Mouse (Mus musculus) hindbrain, embryonic 15.5 days (tissue): Measurements from ENCODE around the gene Hint3. TPM values are rescaled to one million over a fixed set of nuclear protein-coding genes. Genes with fewer than 3 reads are reported as not detected.
A peak's percentile ranks its signal among the peaks of the same experiment; 100 is the strongest.
"Not testable (repeated sequence)": the region's sequence is repeated elsewhere in the genome, so short reads cannot be mapped to it uniquely, and the experiment has no call there.

Experiments used
- ATAC-seq: fragments of 200-750 bp; cut with Nextera tagmentation; 2 replicates; pipeline ENCODE4 v1.8.0; 2017; ENCODE audit warnings: low read depth, moderate number of reproducible peaks, moderate TSS enrichment; ENCODE audit not compliant: low FRiP score
- H3K27ac ChIP-seq: fragments of 300-500 bp; sonication (generic); replicated peaks from 2 replicates; pipeline ENCODE4 v1.5.1; 2015; ENCODE audit warnings: mild to moderate bottlenecking, inconsistent platforms
- H3K27me3 ChIP-seq: fragments of 300-500 bp; sonication (generic); 2 replicates; pipeline ENCODE4 v1.6.1; 2015; ENCODE audit warnings: control low read depth, inconsistent platforms
- H3K36me3 ChIP-seq: fragments of 300-500 bp; sonication (generic); 2 replicates; pipeline ENCODE4 v1.6.1; 2015; ENCODE audit warnings: control low read depth, inconsistent platforms
- H3K4me1 ChIP-seq: fragments of 300-500 bp; sonication (generic); replicated peaks from 2 replicates; pipeline ENCODE4 v1.6.1; 2015; ENCODE audit warnings: control low read depth, inconsistent platforms
- H3K4me2 ChIP-seq: fragments of 300-500 bp; sonication (generic); 2 replicates; pipeline ENCODE4 v1.6.1; 2015; ENCODE audit warnings: moderate library complexity, mild to moderate bottlenecking, inconsistent platforms
- H3K4me3 ChIP-seq: fragments of 300-500 bp; sonication (generic); 2 replicates; pipeline ENCODE4 v1.5.1; 2015; ENCODE audit warnings: mild to moderate bottlenecking, inconsistent platforms
- H3K9ac ChIP-seq: fragments of 300-500 bp; sonication (generic); 2 replicates; pipeline ENCODE4 v1.6.1; 2015; ENCODE audit warnings: inconsistent platforms
- H3K9me3 ChIP-seq: fragments of 300-500 bp; sonication (generic); 2 replicates; pipeline ENCODE4 v1.6.1; 2016; ENCODE audit warnings: control low read depth, inconsistent platforms
- WGBS: fragments of 180-500 bp; shearing (Covaris S2); methylation state at CpG from one replicate; pipeline ENCODE4 v1.1.7; 2015; 5-methylcytosine and 5-hydroxymethylcytosine counted together
- polyA plus RNA-seq: library from polyadenylated mRNA; unstranded; fragments of >200 nt; fragmentation: Nextera tagmentation; extraction: Ambion mirVana; gene quantifications from 2 replicates; pipeline ENCODE4 v1.2.1, GENCODE M21; 2015

The Hint3 gene
- polyA plus RNA-seq: 17.7 and 20.8 TPM in 2 replicates

- H3K4me3 ChIP-seq: no peak within 1 kb of the TSS
- no peaks in the 10 kb centered on the region for H3K4me1 ChIP-seq
- no peak within 1 kb of the TSS for H3K4me2 ChIP-seq
- ATAC-seq: no peak
- H3K27me3 ChIP-seq: no peaks in the 10 kb centered on the region
- no peaks in the 10 kb centered on the region for H3K9me3 ChIP-seq
- no peaks in the 10 kb centered on the region for H3K36me3 ChIP-seq
- no peak within 1 kb of the TSS for H3K9ac ChIP-seq
- H3K27ac ChIP-seq: no peak within 1 kb of the TSS
- 87% methylated on average over 3 of the region's 3 CpGs for WGBS
Observed at GRCm38 (mm10) chr10:30629513-30629912, at the start of gene Hint3. TSS of gene Hint3 (minus strand) at chr10:30629632.

- WGBS: 66% methylated on average over 2 of the region's 2 CpGs
- Histone ChIP-seq H3K27me3 (no peaks in the 10 kb centered on the region), H3K9me3 (no peaks in the 10 kb centered on the region), H3K4me1 (no peaks in the 10 kb centered on the region), H3K4me3 (no peak overlapping the region), H3K27ac (no peak overlapping the region), H3K9ac (no peak overlapping the region), H3K36me3 (peaks cover 6% of the 10 kb centered on the region; the same call in 1 of the 2 replicates), H3K4me2 (no peak overlapping the region)
- no peak for ATAC-seq
Observed at GRCm38 (mm10) chr10:30678051-30678450, 48.6 kb upstream of the Hint3 start.

- H3K27ac ChIP-seq: no peak overlapping the region
- H3K9me3 ChIP-seq: no peaks in the 10 kb centered on the region
- no peak overlapping the region for H3K4me3 ChIP-seq
- no peaks in the 10 kb centered on the region for H3K4me1 ChIP-seq
- ATAC-seq: no peak
- no peak overlapping the region for H3K9ac ChIP-seq
- peaks cover 6% of the 10 kb centered on the region for H3K36me3 ChIP-seq
- no peak overlapping the region for H3K4me2 ChIP-seq
- H3K27me3 ChIP-seq: no peaks in the 10 kb centered on the region
- 97% methylated on average over 3 of the region's 3 CpGs for WGBS
Observed at GRCm38 (mm10) chr10:30674825-30675224, 45.4 kb upstream of the Hint3 start.

- WGBS: 98% methylated on average over 2 of the region's 2 CpGs
- H3K27me3 ChIP-seq: no peaks in the 10 kb centered on the region
- H3K4me1 ChIP-seq: no peaks in the 10 kb centered on the region
- H3K27ac ChIP-seq: no peak overlapping the region
- H3K36me3 ChIP-seq: peaks cover 13% of the 10 kb centered on the region
- no peak for ATAC-seq
- no peak overlapping the region for H3K9ac ChIP-seq
- H3K4me3 ChIP-seq: no peak overlapping the region
- no peaks in the 10 kb centered on the region for H3K9me3 ChIP-seq
- no peak overlapping the region for H3K4me2 ChIP-seq
Observed at GRCm38 (mm10) chr10:30666580-30666979, 37.1 kb upstream of the Hint3 start.

GRCm38 (mm10) chr10:30660564-30661328 is 31.3 kb upstream of the Hint3 start:
- Histone ChIP-seq H3K27me3 (no peaks in the 10 kb centered on the region), H3K9ac (no peak overlapping the region), H3K4me3 (no peak overlapping the region), H3K36me3 (peaks cover 21% of the 10 kb centered on the region), H3K4me2 (no peak overlapping the region), H3K27ac (no peak overlapping the region), H3K9me3 (no peaks in the 10 kb centered on the region), H3K4me1 (no peaks in the 10 kb centered on the region)
- ATAC-seq: no peak
- 88% methylated on average over 6 of the region's 6 CpGs for WGBS

- peaks cover 27% of the 10 kb centered on the region for H3K36me3 ChIP-seq
- 19% methylated on average over 5 of the region's 5 CpGs for WGBS
- H3K4me2 ChIP-seq: peak overlapping the region; percentile 17
- H3K27ac ChIP-seq: no peak overlapping the region
- no peaks in the 10 kb centered on the region for H3K9me3 ChIP-seq
- H3K4me3 ChIP-seq: no peak overlapping the region
- no peaks in the 10 kb centered on the region for H3K27me3 ChIP-seq
- no peaks in the 10 kb centered on the region for H3K4me1 ChIP-seq
- no peak overlapping the region for H3K9ac ChIP-seq
- ATAC-seq: no peak
Observed at GRCm38 (mm10) chr10:30655655-30656054, 26.2 kb upstream of the Hint3 start.

- no peaks in the 10 kb centered on the region for H3K4me1 ChIP-seq
- no peaks in the 10 kb centered on the region for H3K9me3 ChIP-seq
- peaks cover 20% of the 10 kb centered on the region for H3K36me3 ChIP-seq
- H3K4me3 ChIP-seq: no peak overlapping the region
- no peak overlapping the region for H3K4me2 ChIP-seq
- H3K27me3 ChIP-seq: no peaks in the 10 kb centered on the region
- H3K27ac ChIP-seq: no peak overlapping the region
- WGBS: 43% methylated on average over 2 of the region's 2 CpGs
- no peak overlapping the region for H3K9ac ChIP-seq
- no peak for ATAC-seq
Observed at GRCm38 (mm10) chr10:30647681-30648080, 18.2 kb upstream of the Hint3 start.

GRCm38 (mm10) chr10:30638216-30638615 is 8.8 kb upstream of the Hint3 start:
- WGBS: 86% methylated on average over 3 of the region's 3 CpGs
- ATAC-seq: no peak
- H3K4me1 ChIP-seq: no peaks in the 10 kb centered on the region

GRCm38 (mm10) chr10:30636474-30637154 is 7.2 kb upstream of the Hint3 start:
- H3K36me3 ChIP-seq, H3K27ac ChIP-seq, H3K27me3 ChIP-seq, ATAC-seq, H3K9me3 ChIP-seq, H3K4me2 ChIP-seq, H3K9ac ChIP-seq, H3K4me1 ChIP-seq, H3K4me3 ChIP-seq: not testable (repeated sequence)
- WGBS: 81% methylated on average over 1 of the region's 1 CpGs

More at GRCm38 (mm10) chr10:30638216-30638615, 8.8 kb upstream of the Hint3 start:
- H3K27me3 ChIP-seq: no peaks in the 10 kb centered on the region
- H3K9me3 ChIP-seq: no peaks in the 10 kb centered on the region
- no peak overlapping the region for H3K4me2 ChIP-seq
- H3K9ac ChIP-seq: no peak overlapping the region
- no peak overlapping the region for H3K4me3 ChIP-seq
- no peak overlapping the region for H3K27ac ChIP-seq
- H3K36me3 ChIP-seq: no peaks in the 10 kb centered on the region

- no peak overlapping the region for H3K9ac ChIP-seq
- H3K27ac ChIP-seq: no peak overlapping the region
- no peaks in the 10 kb centered on the region for H3K36me3 ChIP-seq
- no peak overlapping the region for H3K4me2 ChIP-seq
- no peak for ATAC-seq
- no peaks in the 10 kb centered on the region for H3K27me3 ChIP-seq
- H3K9me3 ChIP-seq: no peaks in the 10 kb centered on the region
- no peak overlapping the region for H3K4me3 ChIP-seq
- 95% methylated on average over 1 of the region's 1 CpGs for WGBS
- H3K4me1 ChIP-seq: no peaks in the 10 kb centered on the region
Observed at GRCm38 (mm10) chr10:30632718-30633117, 3.3 kb upstream of the Hint3 start.

- Histone ChIP-seq H3K27me3 (no peaks in the 10 kb centered on the region), H3K4me1 (no peaks in the 10 kb centered on the region), H3K36me3 (no peaks in the 10 kb centered on the region), H3K4me2 (no peak overlapping the region), H3K4me3 (no peak overlapping the region), H3K27ac (no peak overlapping the region), H3K9ac (no peak overlapping the region), H3K9me3 (no peaks in the 10 kb centered on the region)
- no peak for ATAC-seq
Observed at GRCm38 (mm10) chr10:30629977-30630376, 545 bp upstream of the Hint3 start.

- not testable (repeated sequence) for ATAC-seq, H3K9me3 ChIP-seq, H3K27me3 ChIP-seq, H3K36me3 ChIP-seq, H3K9ac ChIP-seq, H3K4me3 ChIP-seq, H3K27ac ChIP-seq, H3K4me1 ChIP-seq, H3K4me2 ChIP-seq
- 92% methylated on average over 11 of the region's 11 CpGs for WGBS
Observed at GRCm38 (mm10) chr10:30628444-30628843, 988 bp downstream of the Hint3 start.
